23 mouse cellular contexts compared by ENCODE assay signal in the genomic region with DNA sequence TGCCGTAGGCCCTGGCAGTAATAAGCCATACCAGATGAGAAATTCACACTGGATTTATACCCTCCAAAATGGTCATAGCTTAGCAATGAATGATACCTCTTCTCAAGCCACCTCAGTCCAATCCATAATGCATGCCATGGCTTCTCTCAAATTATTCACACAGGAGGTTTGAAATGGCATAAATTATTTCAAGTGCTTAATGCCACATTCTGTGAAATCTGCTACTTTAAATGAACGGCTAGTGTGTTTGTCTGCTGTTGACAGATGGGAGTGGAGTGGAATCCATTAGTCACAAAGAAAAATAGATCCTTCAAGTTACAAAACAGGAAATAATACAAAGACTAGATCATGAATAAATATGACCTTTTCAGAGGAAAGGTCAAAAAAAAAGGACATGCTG.
DNase-seq lines count a peak whose midpoint lies in the region; ATAC-seq and TF ChIP-seq lines count a peak whose summit lies in the region.
"Had no signal": no experiment of that assay in that cellular context is flagged by ENCODE, and none has a peak within 500 bp of the region (broad histone marks: within the 10 kb centered on the region; RNA-seq: fewer than 3 reads in every experiment).

No protein-coding gene starts in this region.

- H3K4me2 ChIP-seq in forebrain, embryonic 14.5 days (ENCODE audit: low read length), result no peak overlapping the region
- no peak overlapping the region for H3K4me2 ChIP-seq in forebrain, embryonic 11.5 days (ENCODE audit: low read depth, low read length, severe bottlenecking)
- H3K4me2 ChIP-seq in forebrain, embryonic 16.5 days (ENCODE audit: low read length), result no peak overlapping the region
- no peak overlapping the region for H3K4me2 ChIP-seq in midbrain, embryonic 14.5 days (ENCODE audit: low read length)
- no peak overlapping the region for H3K4me2 ChIP-seq in midbrain, embryonic 16.5 days (ENCODE audit: low read length)
- H3K4me2 ChIP-seq: embryonic facial prominence, embryonic 13.5 days; embryonic facial prominence, embryonic 15.5 days had no signal

- H3K4me1 ChIP-seq in forebrain, embryonic 14.5 days (ENCODE audit: control insufficient read depth, insufficient read depth, low read length), result no peaks in the 10 kb centered on the region
- H3K4me1 ChIP-seq in forebrain, embryonic 11.5 days (replicated peaks; ENCODE audit: control insufficient read depth, insufficient read depth, low read length), result no peaks in the 10 kb centered on the region
- H3K4me1 ChIP-seq in forebrain, embryonic 16.5 days (replicated peaks; ENCODE audit: control insufficient read depth, insufficient read depth, low read length), result no peaks in the 10 kb centered on the region
- H3K4me1 ChIP-seq in forebrain, embryonic 10.5 days, result no peaks in the 10 kb centered on the region
- H3K4me1 ChIP-seq in midbrain, embryonic 14.5 days (ENCODE audit: control insufficient read depth, insufficient read depth, low read length), result no peaks in the 10 kb centered on the region
- H3K4me1 ChIP-seq in midbrain, embryonic 16.5 days (ENCODE audit: control insufficient read depth, insufficient read depth, low read length), result no peaks in the 10 kb centered on the region
- H3K4me1 ChIP-seq: embryonic facial prominence, embryonic 13.5 days; embryonic facial prominence, embryonic 15.5 days had no signal

- ATAC-seq in forebrain, embryonic 14.5 days, result no peak
- ATAC-seq in forebrain, embryonic 11.5 days (replicated peaks; ENCODE audit: low FRiP score), result no peak
- ATAC-seq in forebrain, embryonic 16.5 days, result peak; percentile 63; the same call in 1 of the 2 replicates
- no peak for ATAC-seq in midbrain, embryonic 14.5 days (ENCODE audit: low FRiP score, low TSS enrichment)
- ATAC-seq in midbrain, embryonic 16.5 days, result no peak
- ATAC-seq: activated CD4-positive, CD25-positive, alpha-beta regulatory T cell, adult 4 months; Patski had no signal

- H3K27ac ChIP-seq in forebrain, embryonic 14.5 days (ENCODE audit: low read depth, low read length), result no peak overlapping the region
- no peak overlapping the region for H3K27ac ChIP-seq in forebrain, embryonic 11.5 days (ENCODE audit: low read depth, low read length)
- H3K27ac ChIP-seq in forebrain, embryonic 16.5 days (ENCODE audit: low read length), result no peak overlapping the region
- no peak overlapping the region for H3K27ac ChIP-seq in forebrain, embryonic 10.5 days
- no peak overlapping the region for H3K27ac ChIP-seq in midbrain, embryonic 14.5 days (replicated peaks; ENCODE audit: low read depth, low read length)
- no peak overlapping the region for H3K27ac ChIP-seq in midbrain, embryonic 16.5 days (ENCODE audit: low read length)
- H3K27ac ChIP-seq: embryonic facial prominence, embryonic 13.5 days; embryonic facial prominence, embryonic 15.5 days had no signal

- H3K9ac ChIP-seq in forebrain, embryonic 14.5 days (ENCODE audit: low read length), result no peak overlapping the region
- H3K9ac ChIP-seq in forebrain, embryonic 11.5 days (ENCODE audit: low read length), result no peak overlapping the region
- no peak overlapping the region for H3K9ac ChIP-seq in forebrain, embryonic 16.5 days (replicated peaks; ENCODE audit: low read depth, low read length)
- H3K9ac ChIP-seq in midbrain, embryonic 14.5 days (replicated peaks; ENCODE audit: low read length), result no peak overlapping the region
- H3K9ac ChIP-seq in midbrain, embryonic 16.5 days (ENCODE audit: low read depth, low read length), result no peak overlapping the region
- H3K9ac ChIP-seq: embryonic facial prominence, embryonic 13.5 days; embryonic facial prominence, embryonic 15.5 days had no signal

- no peak for TF ChIP-seq CTCF in brain, embryonic 14.5 days (IDR thresholded peaks at IDR 0.05; ENCODE audit: borderline replicate concordance, extremely low read depth, insufficient read depth, insufficient read length)

- H3K36me3 ChIP-seq in forebrain, embryonic 14.5 days (ENCODE audit: control insufficient read depth, insufficient read depth, low read length), result no peaks in the 10 kb centered on the region
- no peaks in the 10 kb centered on the region for H3K36me3 ChIP-seq in forebrain, embryonic 11.5 days (ENCODE audit: control insufficient read depth, insufficient read depth, low read length)
- H3K36me3 ChIP-seq in forebrain, embryonic 16.5 days (ENCODE audit: control insufficient read depth, insufficient read depth), result no peaks in the 10 kb centered on the region
- no peaks in the 10 kb centered on the region for H3K36me3 ChIP-seq in forebrain, embryonic 10.5 days (replicated peaks)
- H3K36me3 ChIP-seq in midbrain, embryonic 14.5 days (ENCODE audit: control insufficient read depth, insufficient read depth, low read length), result no peaks in the 10 kb centered on the region
- no peaks in the 10 kb centered on the region for H3K36me3 ChIP-seq in midbrain, embryonic 16.5 days (ENCODE audit: control insufficient read depth, insufficient read depth, low read length)
- H3K36me3 ChIP-seq: embryonic facial prominence, embryonic 13.5 days; embryonic facial prominence, embryonic 15.5 days had no signal

- TF ChIP-seq POLR2A in brain, embryonic 14.5 days (IDR thresholded peaks at IDR 0.05; ENCODE audit: borderline replicate concordance, extremely low read depth, insufficient read depth, insufficient read length, poor library complexity, severe bottlenecking), result no peak

- no peak overlapping the region for H3K4me3 ChIP-seq in forebrain, embryonic 14.5 days (ENCODE audit: low read depth, low read length)
- no peak overlapping the region for H3K4me3 ChIP-seq in forebrain, embryonic 11.5 days (ENCODE audit: low read depth, low read length)
- H3K4me3 ChIP-seq in forebrain, embryonic 16.5 days (replicated peaks; ENCODE audit: low read length), result no peak overlapping the region
- no peak overlapping the region for H3K4me3 ChIP-seq in forebrain, embryonic 10.5 days
- no peak overlapping the region for H3K4me3 ChIP-seq in midbrain, embryonic 14.5 days (replicated peaks; ENCODE audit: low read depth, low read length)
- no peak overlapping the region for H3K4me3 ChIP-seq in midbrain, embryonic 16.5 days (ENCODE audit: low read depth, low read length)
- H3K4me3 ChIP-seq: embryonic facial prominence, embryonic 13.5 days; embryonic facial prominence, embryonic 15.5 days; erythroblast, embryonic 14.5 days had no signal

- 69% methylated on average over 2 of the region's 2 CpGs for WGBS in forebrain, embryonic 14.5 days
- 81% methylated on average over 2 of the region's 2 CpGs for WGBS in forebrain, embryonic 11.5 days
- WGBS in forebrain, embryonic 16.5 days, result 58% methylated on average over 2 of the region's 2 CpGs
- WGBS in forebrain, embryonic 10.5 days, result 83% methylated on average over 2 of the region's 2 CpGs
- WGBS in midbrain, embryonic 14.5 days, result 53% methylated on average over 2 of the region's 2 CpGs
- 52% methylated on average over 2 of the region's 2 CpGs for WGBS in midbrain, embryonic 16.5 days

- no peaks in the 10 kb centered on the region for H3K9me3 ChIP-seq in forebrain, embryonic 14.5 days (replicated peaks; ENCODE audit: control insufficient read depth, low read length)
- H3K9me3 ChIP-seq in forebrain, embryonic 11.5 days (ENCODE audit: control insufficient read depth, low read length), result no peaks in the 10 kb centered on the region
- H3K9me3 ChIP-seq in forebrain, embryonic 16.5 days (ENCODE audit: control insufficient read depth, low read length), result no peaks in the 10 kb centered on the region
- no peaks in the 10 kb centered on the region for H3K9me3 ChIP-seq in forebrain, embryonic 10.5 days
- H3K9me3 ChIP-seq in midbrain, embryonic 14.5 days (ENCODE audit: control insufficient read depth, low read length), result no peaks in the 10 kb centered on the region
- no peaks in the 10 kb centered on the region for H3K9me3 ChIP-seq in midbrain, embryonic 16.5 days (replicated peaks; ENCODE audit: control insufficient read depth, low read length, poor library complexity, severe bottlenecking)
- H3K9me3 ChIP-seq: embryonic facial prominence, embryonic 13.5 days; embryonic facial prominence, embryonic 15.5 days had no signal

- H3K27me3 ChIP-seq in forebrain, embryonic 14.5 days (replicated peaks; ENCODE audit: control insufficient read depth, insufficient read depth, low read length), result no peaks in the 10 kb centered on the region
- no peaks in the 10 kb centered on the region for H3K27me3 ChIP-seq in forebrain, embryonic 11.5 days (ENCODE audit: control insufficient read depth, insufficient read depth, low read length)
- no peaks in the 10 kb centered on the region for H3K27me3 ChIP-seq in forebrain, embryonic 16.5 days (replicated peaks; ENCODE audit: control insufficient read depth, insufficient read depth, low read length)
- H3K27me3 ChIP-seq in forebrain, embryonic 10.5 days (ENCODE audit: poor library complexity, severe bottlenecking), result no peaks in the 10 kb centered on the region
- no peaks in the 10 kb centered on the region for H3K27me3 ChIP-seq in midbrain, embryonic 14.5 days (ENCODE audit: control insufficient read depth, insufficient read depth, low read length)
- no peaks in the 10 kb centered on the region for H3K27me3 ChIP-seq in midbrain, embryonic 16.5 days (ENCODE audit: control insufficient read depth, insufficient read depth, low read depth, low read length)
- H3K27me3 ChIP-seq: embryonic facial prominence, embryonic 13.5 days; embryonic facial prominence, embryonic 15.5 days had no signal

- peak; percentile 7 for DNase-seq in forebrain, embryonic 14.5 days (ENCODE audit: low spot score)
- DNase-seq in forebrain, embryonic 11.5 days (ENCODE audit: low spot score), result no peak
- DNase-seq in forebrain, embryonic 10.5 days (ENCODE audit: extremely low spot score, low spot score), result no peak
- peak; percentile 16 for DNase-seq in midbrain, embryonic 14.5 days
- DNase-seq in brain, embryonic 14.5 days (ENCODE audit: low read depth), result peak; percentile 43
- DNase-seq in Muller cell, postnatal 12 days (ENCODE audit: inconsistent ontology term), result no peak
- DNase-seq: adrenal gland, adult 8-10 months; adrenal gland, postnatal 14 days; adrenal gland, postnatal 36 days; cerebellum, adult 11 months; cerebellum, adult 18-20 months; cerebellum, adult 8-10 months; cerebellum, adult 9-11 months; cerebellum, postnatal 14 days; cerebellum, postnatal 36 days; embryo, embryonic 11 days had no signal

Comparison
In these comparisons a context has a peak if more than half of its experiments do, and no peak if none do; other contexts are left out.
1. DNase-seq: peak in forebrain, embryonic 14.5 days (single experiment), midbrain, embryonic 14.5 days (single experiment) and brain, embryonic 14.5 days (single experiment); none in forebrain, embryonic 11.5 days (single experiment), forebrain, embryonic 10.5 days (single experiment) and Muller cell, postnatal 12 days (single experiment).